Mouse (Mus musculus): ENCODE data around the gene Ampd2. TPM values are rescaled to one million over a fixed set of nuclear protein-coding genes. Genes with fewer than 3 reads are reported as not detected.

The Ampd2 gene
- polyA plus RNA-seq, 1 experiment from 2014 or later = 31.3 TPM

- Histone ChIP-seq H3K4me2 (ENCODE audit: low read depth, low read length) (no peak overlapping the region), H3K4me3 (ENCODE audit: low read depth, low read length) (no peak overlapping the region), H3K27me3 (ENCODE audit: control insufficient read depth, insufficient read depth, low read length) (no peaks in the 10 kb centered on the region), H3K27ac (replicated peaks; ENCODE audit: low read depth, low read length) (no peak overlapping the region), H3K4me1 (ENCODE audit: control insufficient read depth, insufficient read depth, low read length) (no peaks in the 10 kb centered on the region), H3K9me3 (replicated peaks; ENCODE audit: control insufficient read depth, low read length) (no peaks in the 10 kb centered on the region), H3K9ac (replicated peaks; ENCODE audit: low read length) (no peak overlapping the region), H3K36me3 (replicated peaks; ENCODE audit: control insufficient read depth, insufficient read depth, low read depth, low read length) (peaks cover 7% of the 10 kb centered on the region)
- 96% methylated on average over 5 of the region's 5 CpGs for WGBS
- ATAC-seq (replicated peaks; ENCODE audit: insufficient number of reproducible peaks, low FRiP score, low TSS enrichment, low read depth) (no peak), DNase-seq (ENCODE audit: low spot score) (no peak)
Measured at GRCm38 (mm10) chr3:108111320-108111719, 24.9 kb upstream of the Ampd2 start.

GRCm38 (mm10) chr3:108105281-108105680, 18.8 kb upstream of the Ampd2 start:
- no peak for DNase-seq (ENCODE audit: low spot score)
- H3K4me1 ChIP-seq (ENCODE audit: control insufficient read depth, insufficient read depth, low read length) = no peaks in the 10 kb centered on the region
- WGBS = 82% methylated on average over 3 of the region's 3 CpGs

GRCm38 (mm10) chr3:108102075-108102474, 15.6 kb upstream of the Ampd2 start:
- 92% methylated on average over 6 of the region's 6 CpGs for WGBS
- Histone ChIP-seq H3K4me1 (ENCODE audit: control insufficient read depth, insufficient read depth, low read length) (no peaks in the 10 kb centered on the region), H3K27ac (replicated peaks; ENCODE audit: low read depth, low read length) (no peak overlapping the region), H3K36me3 (replicated peaks; ENCODE audit: control insufficient read depth, insufficient read depth, low read depth, low read length) (no peaks in the 10 kb centered on the region), H3K4me2 (ENCODE audit: low read depth, low read length) (no peak overlapping the region), H3K27me3 (ENCODE audit: control insufficient read depth, insufficient read depth, low read length) (no peaks in the 10 kb centered on the region), H3K9ac (replicated peaks; ENCODE audit: low read length) (no peak overlapping the region), H3K9me3 (replicated peaks; ENCODE audit: control insufficient read depth, low read length) (no peaks in the 10 kb centered on the region), H3K4me3 (ENCODE audit: low read depth, low read length) (no peak overlapping the region)
- DNase-seq (ENCODE audit: low spot score) (no peak), ATAC-seq (replicated peaks; ENCODE audit: insufficient number of reproducible peaks, low FRiP score, low TSS enrichment, low read depth) (no peak)

More at GRCm38 (mm10) chr3:108105281-108105680, 18.8 kb upstream of the Ampd2 start:
- no peak overlapping the region for H3K9ac ChIP-seq (replicated peaks; ENCODE audit: low read length)
- no peak overlapping the region for H3K4me3 ChIP-seq (ENCODE audit: low read depth, low read length)
- no peak; the same call in 1 of the 2 replicates for ATAC-seq (replicated peaks; ENCODE audit: insufficient number of reproducible peaks, low FRiP score, low TSS enrichment, low read depth)
- no peak overlapping the region for H3K27ac ChIP-seq (replicated peaks; ENCODE audit: low read depth, low read length)
- H3K4me2 ChIP-seq (ENCODE audit: low read depth, low read length) = no peak overlapping the region
- H3K27me3 ChIP-seq (ENCODE audit: control insufficient read depth, insufficient read depth, low read length) = no peaks in the 10 kb centered on the region
- H3K36me3 ChIP-seq (replicated peaks; ENCODE audit: control insufficient read depth, insufficient read depth, low read depth, low read length) = no peaks in the 10 kb centered on the region; the same call in 1 of the 2 replicates
- no peaks in the 10 kb centered on the region for H3K9me3 ChIP-seq (replicated peaks; ENCODE audit: control insufficient read depth, low read length)

GRCm38 (mm10) chr3:108101594-108101993, 15.1 kb upstream of the Ampd2 start:
- Histone ChIP-seq H3K27me3 (ENCODE audit: control insufficient read depth, insufficient read depth, low read length) (no peaks in the 10 kb centered on the region), H3K4me1 (ENCODE audit: control insufficient read depth, insufficient read depth, low read length) (no peaks in the 10 kb centered on the region), H3K27ac (replicated peaks; ENCODE audit: low read depth, low read length) (no peak overlapping the region), H3K9ac (replicated peaks; ENCODE audit: low read length) (no peak overlapping the region), H3K9me3 (replicated peaks; ENCODE audit: control insufficient read depth, low read length) (no peaks in the 10 kb centered on the region), H3K4me2 (ENCODE audit: low read depth, low read length) (no peak overlapping the region), H3K4me3 (ENCODE audit: low read depth, low read length) (no peak overlapping the region), H3K36me3 (replicated peaks; ENCODE audit: control insufficient read depth, insufficient read depth, low read depth, low read length) (no peaks in the 10 kb centered on the region)
- WGBS = 62% methylated on average over 3 of the region's 3 CpGs
- DNase-seq (ENCODE audit: low spot score) = no peak
- ATAC-seq (replicated peaks; ENCODE audit: insufficient number of reproducible peaks, low FRiP score, low TSS enrichment, low read depth) = no peak

- Histone ChIP-seq H3K4me1 (ENCODE audit: control insufficient read depth, insufficient read depth, low read length) (no peaks in the 10 kb centered on the region), H3K27ac (replicated peaks; ENCODE audit: low read depth, low read length) (no peak overlapping the region), H3K27me3 (ENCODE audit: control insufficient read depth, insufficient read depth, low read length) (no peaks in the 10 kb centered on the region), H3K4me3 (ENCODE audit: low read depth, low read length) (no peak overlapping the region), H3K9ac (replicated peaks; ENCODE audit: low read length) (no peak overlapping the region), H3K4me2 (ENCODE audit: low read depth, low read length) (no peak overlapping the region), H3K9me3 (replicated peaks; ENCODE audit: control insufficient read depth, low read length) (no peaks in the 10 kb centered on the region), H3K36me3 (replicated peaks; ENCODE audit: control insufficient read depth, insufficient read depth, low read depth, low read length) (no peaks in the 10 kb centered on the region)
- WGBS = 75% methylated on average over 6 of the region's 6 CpGs
- ATAC-seq (replicated peaks; ENCODE audit: insufficient number of reproducible peaks, low FRiP score, low TSS enrichment, low read depth) (no peak), DNase-seq (ENCODE audit: low spot score) (no peak)
Measured at GRCm38 (mm10) chr3:108098316-108098715, 11.9 kb upstream of the Ampd2 start.

GRCm38 (mm10) chr3:108097656-108098055, 11.2 kb upstream of the Ampd2 start:
- DNase-seq (ENCODE audit: low spot score) (no peak), ATAC-seq (replicated peaks; ENCODE audit: insufficient number of reproducible peaks, low FRiP score, low TSS enrichment, low read depth) (no peak)
- Histone ChIP-seq H3K27me3 (ENCODE audit: control insufficient read depth, insufficient read depth, low read length) (no peaks in the 10 kb centered on the region), H3K4me3 (ENCODE audit: low read depth, low read length) (no peak overlapping the region), H3K9me3 (replicated peaks; ENCODE audit: control insufficient read depth, low read length) (no peaks in the 10 kb centered on the region), H3K4me1 (ENCODE audit: control insufficient read depth, insufficient read depth, low read length) (no peaks in the 10 kb centered on the region), H3K9ac (replicated peaks; ENCODE audit: low read length) (no peak overlapping the region), H3K36me3 (replicated peaks; ENCODE audit: control insufficient read depth, insufficient read depth, low read depth, low read length) (no peaks in the 10 kb centered on the region), H3K4me2 (ENCODE audit: low read depth, low read length) (no peak overlapping the region), H3K27ac (replicated peaks; ENCODE audit: low read depth, low read length) (no peak overlapping the region)
- 74% methylated on average over 8 of the region's 8 CpGs for WGBS

- Histone ChIP-seq H3K36me3 (replicated peaks; ENCODE audit: control insufficient read depth, insufficient read depth, low read depth, low read length) (no peaks in the 10 kb centered on the region), H3K27ac (replicated peaks; ENCODE audit: low read depth, low read length) (no peak overlapping the region), H3K4me2 (ENCODE audit: low read depth, low read length) (no peak overlapping the region), H3K4me3 (ENCODE audit: low read depth, low read length) (no peak overlapping the region), H3K9me3 (replicated peaks; ENCODE audit: control insufficient read depth, low read length) (no peaks in the 10 kb centered on the region), H3K4me1 (ENCODE audit: control insufficient read depth, insufficient read depth, low read length) (no peaks in the 10 kb centered on the region), H3K27me3 (ENCODE audit: control insufficient read depth, insufficient read depth, low read length) (no peaks in the 10 kb centered on the region), H3K9ac (replicated peaks; ENCODE audit: low read length) (no peak overlapping the region)
- 93% methylated on average over 10 of the region's 10 CpGs for WGBS
- ATAC-seq (replicated peaks; ENCODE audit: insufficient number of reproducible peaks, low FRiP score, low TSS enrichment, low read depth) = no peak
- DNase-seq (ENCODE audit: low spot score) = no peak
Measured at GRCm38 (mm10) chr3:108096726-108097125, 10.3 kb upstream of the Ampd2 start.

- 77% methylated on average over 8 of the region's 8 CpGs for WGBS
- ATAC-seq (replicated peaks; ENCODE audit: insufficient number of reproducible peaks, low FRiP score, low TSS enrichment, low read depth) = no peak
- no peak overlapping the region for H3K4me3 ChIP-seq (ENCODE audit: low read depth, low read length)
Measured at GRCm38 (mm10) chr3:108096226-108096625, 9.8 kb upstream of the Ampd2 start.

More at GRCm38 (mm10) chr3:108096226-108096625, 9.8 kb upstream of the Ampd2 start:
- Histone ChIP-seq H3K9ac (replicated peaks; ENCODE audit: low read length) (no peak overlapping the region), H3K4me2 (ENCODE audit: low read depth, low read length) (no peak overlapping the region), H3K36me3 (replicated peaks; ENCODE audit: control insufficient read depth, insufficient read depth, low read depth, low read length) (no peaks in the 10 kb centered on the region), H3K4me1 (ENCODE audit: control insufficient read depth, insufficient read depth, low read length) (no peaks in the 10 kb centered on the region), H3K9me3 (replicated peaks; ENCODE audit: control insufficient read depth, low read length) (no peaks in the 10 kb centered on the region), H3K27ac (replicated peaks; ENCODE audit: low read depth, low read length) (no peak overlapping the region), H3K27me3 (ENCODE audit: control insufficient read depth, insufficient read depth, low read length) (no peaks in the 10 kb centered on the region)
- DNase-seq (ENCODE audit: low spot score) = no peak
